Mouse (Mus musculus) ES-E14 (cell line): Measurements from ENCODE around the gene Mta2. TPM values are rescaled to one million over a fixed set of nuclear protein-coding genes. Genes with fewer than 3 reads are reported as not detected.
A peak's percentile ranks its signal among the peaks of the same experiment; 100 is the strongest.

Source experiments
- DNase-seq: peaks from one replicate; pipeline ENCODE4 v3.0.0-alpha.2; 2013; ENCODE audit warnings: low read depth, low spot score
- H3K27ac ChIP-seq: 2 replicates; pipeline ENCODE4 v1.5.1; 2012; ENCODE audit warnings: low read depth, mild to moderate bottlenecking, low read length, moderate library complexity, mixed read lengths; ENCODE audit not compliant: poor library complexity, insufficient read depth, severe bottlenecking
- H3K36me3 ChIP-seq: 2 replicates; pipeline ENCODE4 v1.6.1; 2012; ENCODE audit warnings: mild to moderate bottlenecking, low read length, moderate library complexity, mixed read lengths; ENCODE audit not compliant: control insufficient read depth, poor library complexity, insufficient read depth, severe bottlenecking
- H3K4me1 ChIP-seq, 2 experiments: fragments of 150-350 bp in 1 of 2; sonication (generic) in 1 of 2; 2 replicates each; pipeline ENCODE4 v1.6.1; 2012; ENCODE audit warnings: low read length in 2 of 2, mild to moderate bottlenecking in 1 of 2, mixed read lengths in 1 of 2; ENCODE audit not compliant: control insufficient read depth in 2 of 2, insufficient read depth in 2 of 2, poor library complexity in 1 of 2
- H3K4me3 ChIP-seq, 2 experiments: fragments of 150-350 bp in 1 of 2; sonication (generic) in 1 of 2; 2 replicates each; pipeline ENCODE4 v1.5.1; 2012; ENCODE audit warnings: low read length in 2 of 2, low read depth in 1 of 2, mild to moderate bottlenecking in 1 of 2, mixed read lengths in 1 of 2; ENCODE audit not compliant: insufficient read depth in 1 of 2, poor library complexity in 1 of 2, severe bottlenecking in 1 of 2
- H3K9ac ChIP-seq: 2 replicates; pipeline ENCODE4 v1.6.1; 2012; ENCODE audit warnings: low read depth, mild to moderate bottlenecking, low read length, mixed read lengths; ENCODE audit not compliant: poor library complexity, insufficient read depth, severe bottlenecking
- H3K9me3 ChIP-seq: fragments of 150-350 bp; sonication (generic); 2 replicates; pipeline ENCODE4 v1.6.1; 2012; ENCODE audit warnings: low read depth, mild to moderate bottlenecking, low read length; ENCODE audit not compliant: control insufficient read depth, insufficient read depth
- CHD2 ChIP-seq: IDR thresholded peaks from 2 replicates; pipeline ENCODE4 v1.6.1; 2014; ENCODE audit warnings: mild to moderate bottlenecking, low read depth, low read length, inconsistent platforms
- HCFC1 ChIP-seq: IDR thresholded peaks from 2 replicates; pipeline ENCODE4 v1.6.1; 2012; ENCODE audit warnings: low read length, inconsistent platforms, borderline replicate concordance; ENCODE audit not compliant: insufficient read depth
- MAFK ChIP-seq: IDR thresholded peaks from 2 replicates; pipeline ENCODE4 v1.6.1; 2014; ENCODE audit warnings: mild to moderate bottlenecking, low read depth, low read length, inconsistent platforms; ENCODE audit not compliant: insufficient read depth
- ZC3H11A ChIP-seq: IDR thresholded peaks from 2 replicates; pipeline ENCODE4 v1.6.1; 2012; ENCODE audit warnings: low read depth, mild to moderate bottlenecking, inconsistent platforms, low read length, borderline replicate concordance
- ZNF384 ChIP-seq: IDR thresholded peaks from 2 replicates; pipeline ENCODE4 v1.6.1; 2012; ENCODE audit warnings: low read depth, low read length, inconsistent platforms
- in situ Hi-C, 2 experiments: fragments of 600-800 bp; cut with MboI; formaldehyde crosslinking; loops; one replicate each; pipeline ENCODE4 v1.15.1; 2025; ENCODE audit warnings: low sequenced_read_pairs in 2 of 2, inconsistent platforms in 1 of 2; ENCODE audit not compliant: unreplicated experiment in 2 of 2
- total RNA-seq: library from RNA; depleted of rRNA; stranded (reverse); fragments of 300-350 nt; gene quantifications from 2 replicates; pipeline ENCODE4 v1.2.3, GENCODE M21; 2012

The Mta2 gene
- total RNA-seq, 1 experiment = 92.9 TPM

DNA sequence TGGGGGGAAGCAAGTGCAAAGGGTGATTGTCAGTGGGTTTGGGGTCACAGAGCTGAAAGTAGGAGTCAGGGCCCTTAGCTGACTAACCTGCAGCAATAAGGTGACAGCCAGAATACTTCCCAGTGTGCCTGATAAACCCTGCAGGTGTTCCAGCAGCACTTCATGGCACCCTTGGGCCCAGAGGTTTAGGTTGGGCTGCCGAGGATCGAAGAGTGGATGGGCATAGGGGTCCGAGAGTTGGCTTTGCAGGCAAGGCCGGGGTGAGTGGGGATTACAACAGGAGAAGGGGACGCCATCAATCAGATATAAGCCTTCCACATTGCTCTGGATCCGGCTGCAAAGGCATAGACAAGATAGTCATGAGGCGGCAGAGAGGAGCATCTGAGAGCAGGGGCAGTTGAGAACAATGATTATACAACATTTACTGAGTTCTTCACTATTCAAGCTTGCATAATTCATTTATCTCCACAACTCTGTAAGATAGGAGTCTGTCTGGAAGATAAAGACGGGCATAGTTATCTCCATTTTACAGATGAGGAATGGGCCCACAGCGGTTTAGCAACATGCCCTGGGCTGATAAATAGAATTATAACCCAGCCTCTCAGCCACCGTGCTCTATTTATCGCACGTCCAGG lies 13.7 kb upstream of the Mta2 start:
- TF ChIP-seq ZC3H11A (no peak), CHD2 (no peak), ZNF384 (no peak), HCFC1 (no peak), MAFK (no peak)
- DNase-seq = no peak
- Histone ChIP-seq H3K9me3 (no peaks in the 10 kb centered on the region), H3K4me1 (peaks cover 0 to 8% of the 10 kb centered on the region in 2 experiments; a peak in 1 of 4 replicates), H3K36me3 (no peaks in the 10 kb centered on the region; the same call in 1 of the 2 replicates), H3K9ac (no peak overlapping the region), H3K27ac (no peak overlapping the region), H3K4me3 (no peak overlapping the region)
- in situ Hi-C loops = no loop called here

- Histone ChIP-seq H3K9me3 (no peaks in the 10 kb centered on the region), H3K4me3 (peak overlapping the region; percentile 83 to 85), H3K27ac (no peak overlapping the region; the same call in 1 of the 2 replicates), H3K36me3 (no peaks in the 10 kb centered on the region; the same call in 1 of the 2 replicates), H3K9ac (peak overlapping the region; percentile 45; the same call in 1 of the 2 replicates), H3K4me1 (peaks cover 0 to 8% of the 10 kb centered on the region in 2 experiments; a peak in 1 of 4 replicates)
- DNase-seq = no peak
- TF ChIP-seq CHD2 = no peak
- no peak for TF ChIP-seq ZNF384
- TF ChIP-seq MAFK = no peak
- TF ChIP-seq ZC3H11A = no peak
- TF ChIP-seq HCFC1 = no peak
- in situ Hi-C loops = no loop called here
These were observed 12.9 kb upstream of the Mta2 start for GRCm38 (mm10) chr19:8928689-8929223.

DNA sequence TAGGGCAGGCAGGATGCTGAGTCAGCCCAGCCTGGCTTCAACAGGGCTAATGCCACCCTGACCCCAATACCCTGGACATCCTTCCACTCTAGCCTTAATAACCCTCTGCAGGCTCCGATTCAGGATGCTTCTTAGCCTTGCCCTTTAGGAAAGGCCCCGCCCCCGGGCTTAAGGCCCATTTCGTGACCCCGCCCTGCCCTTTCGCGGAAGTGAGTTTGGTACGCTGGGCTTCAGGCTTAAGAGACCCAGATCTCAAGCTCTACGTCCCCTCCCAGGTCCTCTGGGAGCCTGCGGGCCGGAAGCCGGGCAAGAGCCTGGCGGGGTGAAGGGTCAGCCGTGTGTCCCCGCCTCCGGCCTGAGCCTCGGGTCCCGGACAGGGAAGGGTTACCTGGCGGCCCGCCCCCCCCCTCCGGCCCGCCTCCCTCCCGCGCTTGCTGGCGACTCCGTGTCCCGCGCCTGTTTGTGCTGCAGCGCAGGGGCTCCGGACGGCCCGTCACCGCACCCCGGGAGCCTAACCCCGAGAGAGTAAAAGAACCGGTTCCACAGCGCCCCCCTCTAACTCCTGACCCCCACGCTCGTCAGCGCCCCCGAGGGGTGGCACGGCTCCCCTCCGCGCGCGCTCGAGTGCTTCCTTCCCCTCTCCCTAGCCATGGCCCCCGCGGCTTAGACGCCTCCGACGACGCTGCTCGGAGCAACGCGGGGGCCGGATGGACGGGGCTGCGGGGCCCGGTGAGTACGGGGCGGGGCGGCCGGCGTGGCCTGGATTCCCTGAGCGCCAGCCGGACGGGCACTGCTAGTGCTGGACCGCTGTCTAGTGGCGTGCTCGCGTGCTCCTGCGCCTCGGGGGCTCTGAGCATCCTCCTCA lies 12.2 kb upstream of the Mta2 start, which contains the start of the genes Rom1 and Eml3:
Gene Rom1, minus strand, starts transcription at position 133 of the 865 bp plus-strand sequence.
Gene Eml3, plus strand, starts transcription at position 329 of the 865 bp plus-strand sequence.
- in situ Hi-C loops = no loop called here
- no peaks in the 10 kb centered on the region; the same call in 1 of the 2 replicates for H3K36me3 ChIP-seq
- peak; percentile 85 for DNase-seq
- no peaks in the 10 kb centered on the region for H3K9me3 ChIP-seq
- TF ChIP-seq ZC3H11A = no peak
- TF ChIP-seq MAFK = peak; percentile 63; the same call in 1 of the 2 replicates
- peak within 1 kb of the TSS; percentile 83 to 85 for H3K4me3 ChIP-seq
- H3K27ac ChIP-seq = no peak within 1 kb of the TSS; the same call in 1 of the 2 replicates
- H3K9ac ChIP-seq = peak within 1 kb of the TSS; percentile 80
- H3K4me1 ChIP-seq = peaks cover 0 to 8% of the 10 kb centered on the region in 2 experiments; a peak in 1 of 4 replicates

DNA sequence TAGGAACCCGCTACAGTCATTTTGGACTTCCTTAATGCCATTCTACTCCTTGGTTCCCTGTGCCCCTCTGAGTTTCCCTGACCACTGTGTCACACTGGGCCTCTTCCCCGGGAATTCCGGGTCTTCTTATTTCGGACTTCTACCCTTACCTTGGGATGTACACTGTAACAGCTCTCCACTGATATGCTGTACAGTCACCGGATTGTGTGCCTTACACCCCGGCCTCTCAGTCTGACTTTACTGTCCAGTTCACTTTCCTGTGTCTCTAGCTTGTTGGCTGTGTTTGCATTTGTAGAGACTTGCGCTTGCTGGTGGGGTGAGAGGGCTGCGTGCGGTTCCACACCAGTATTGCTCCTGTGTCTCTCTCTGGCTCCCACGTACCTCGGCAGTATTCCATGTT lies 11.6 kb upstream of the Mta2 start:
- Histone ChIP-seq H3K4me1 (peaks cover 0 to 8% of the 10 kb centered on the region in 2 experiments; a peak in 1 of 4 replicates), H3K9me3 (no peaks in the 10 kb centered on the region), H3K9ac (peak overlapping the region; percentile 80; the same call in 1 of the 2 replicates), H3K4me3 (peak overlapping the region; percentile 83 to 85), H3K27ac (no peak overlapping the region), H3K36me3 (peaks cover 2% of the 10 kb centered on the region; the same call in 1 of the 2 replicates)
- in situ Hi-C loops = no loop called here
- DNase-seq = no peak
- TF ChIP-seq HCFC1 = no peak
- no peak for TF ChIP-seq MAFK
- TF ChIP-seq CHD2 = no peak
- no peak for TF ChIP-seq ZC3H11A
- TF ChIP-seq ZNF384 = no peak
